Mouse (Mus musculus) cerebellum, adult 18-20 months (tissue): ENCODE results near the gene Chd3.

ENCODE experiments used
- DNase-seq, 2 experiments: peaks; one replicate each; pipeline ENCODE4 v3.0.0; 2021

Gene Chd3

GRCm38 (mm10) chr11:69364376-69364775 lies 4.8 kb downstream of the Chd3 start:
- DNase-seq: no peak

GRCm38 (mm10) chr11:69362479-69362878 lies 6.7 kb downstream of the Chd3 start:
- DNase-seq: no peak

GRCm38 (mm10) chr11:69362021-69362420 lies 7.2 kb downstream of the Chd3 start:
- DNase-seq: no peak

- no peak for DNase-seq
These were observed 11.5 kb downstream of the Chd3 start for GRCm38 (mm10) chr11:69357690-69358089.

- DNase-seq: no peak
These were observed 12.7 kb downstream of the Chd3 start for GRCm38 (mm10) chr11:69356544-69356943.

GRCm38 (mm10) chr11:69346441-69346840 lies 22.8 kb downstream of the Chd3 start:
- no peak for DNase-seq

GRCm38 (mm10) chr11:69340161-69341131 lies 28.8 kb downstream of the Chd3 start, which contains the start of gene Rnf227:
Gene Rnf227, plus strand, starts transcription at chr11:69340461.
- DNase-seq: peak; percentile 66 to 89

GRCm38 (mm10) chr11:69334796-69335195 lies 34.4 kb downstream of the Chd3 start:
- no peak for DNase-seq

- no peak for DNase-seq
These were observed 35.3 kb downstream of the Chd3 start for GRCm38 (mm10) chr11:69333922-69334321.

- DNase-seq: no peak
These were observed 36.4 kb downstream of the Chd3 start for GRCm38 (mm10) chr11:69332713-69333253.

GRCm38 (mm10) chr11:69331929-69332405 lies 37.2 kb downstream of the Chd3 start:
- DNase-seq: peak; percentile 80

GRCm38 (mm10) chr11:69331152-69331551 lies 38.1 kb downstream of the Chd3 start:
- DNase-seq: no peak

- no peak for DNase-seq
These were observed 40.7 kb downstream of the Chd3 start for GRCm38 (mm10) chr11:69328517-69328916.

GRCm38 (mm10) chr11:69327648-69328047 lies 41.6 kb downstream of the Chd3 start:
- DNase-seq: no peak

- DNase-seq: peak in 1 of 2 experiments; percentile 33
These were observed 42.1 kb downstream of the Chd3 start for GRCm38 (mm10) chr11:69327157-69327442.

GRCm38 (mm10) chr11:69326408-69327156 lies 42.6 kb downstream of the Chd3 start:
- DNase-seq: peak; percentile 37 to 55

- DNase-seq: peak; percentile 79 to 85
These were observed 43.4 kb downstream of the Chd3 start, which contains the start of gene Kcnab3 for GRCm38 (mm10) chr11:69325628-69326407. Gene Kcnab3, plus strand, starts transcription at chr11:69326258.

- no peak for DNase-seq
These were observed 44.5 kb downstream of the Chd3 start for GRCm38 (mm10) chr11:69324749-69325148.

GRCm38 (mm10) chr11:69323667-69324111 lies 45.5 kb downstream of the Chd3 start, which contains the start of the genes Cntrob and Trappc1:
Gene Cntrob, minus strand, starts transcription at chr11:69323775.
Gene Trappc1, plus strand, starts transcription at chr11:69323980.
- DNase-seq: peak; percentile 99 to 100

- DNase-seq: peak in 1 of 2 experiments; percentile 27
These were observed 46.3 kb downstream of the Chd3 start for GRCm38 (mm10) chr11:69322693-69323471.

- peak in 1 of 2 experiments; percentile 39 for DNase-seq
These were observed 47.2 kb downstream of the Chd3 start for GRCm38 (mm10) chr11:69322010-69322409.
